Mouse (Mus musculus): ENCODE measurements around the gene Cnp. TPM values are rescaled to one million over a fixed set of nuclear protein-coding genes. Genes with fewer than 3 reads are reported as not detected.

The Cnp gene
- polyA plus RNA-seq, 1 experiment from 2014 or later: 22.7 TPM

- 47% methylated on average over 6 of the region's 6 CpGs for WGBS
- no peak overlapping the region for H3K27ac ChIP-seq
- H3K4me1 ChIP-seq (replicated peaks): peaks cover 12% of the 10 kb centered on the region
- H3K27me3 ChIP-seq (ENCODE audit: insufficient read depth, poor library complexity, severe bottlenecking): no peaks in the 10 kb centered on the region
- no peaks in the 10 kb centered on the region for H3K36me3 ChIP-seq
- H3K4me3 ChIP-seq: no peak overlapping the region
- DNase-seq (ENCODE audit: low spot score): no peak
- no peaks in the 10 kb centered on the region for H3K9me3 ChIP-seq
Observed at GRCm38 (mm10) chr11:100540966-100541365, 33.7 kb upstream of the Cnp start.

GRCm38 (mm10) chr11:100541577-100541976, 33.1 kb upstream of the Cnp start:
- no peak overlapping the region for H3K4me3 ChIP-seq
- no peak for DNase-seq (ENCODE audit: low spot score)
- 94% methylated on average over 2 of the region's 2 CpGs for WGBS
- H3K36me3 ChIP-seq: no peaks in the 10 kb centered on the region
- peaks cover 16% of the 10 kb centered on the region for H3K4me1 ChIP-seq (replicated peaks)
- H3K9me3 ChIP-seq: no peaks in the 10 kb centered on the region
- no peaks in the 10 kb centered on the region for H3K27me3 ChIP-seq (ENCODE audit: insufficient read depth, poor library complexity, severe bottlenecking)
- H3K27ac ChIP-seq: no peak overlapping the region

- DNase-seq (ENCODE audit: low spot score): peak; percentile 92
- Histone ChIP-seq H3K27ac (peak within 1 kb of the TSS; percentile 87), H3K9me3 (no peaks in the 10 kb centered on the region), H3K27me3 (ENCODE audit: insufficient read depth, poor library complexity, severe bottlenecking) (0 out of 2 replicates have a peak, but pooled peaks cover 5% of the 10 kb centered on the region), H3K4me3 (peak within 1 kb of the TSS; percentile 56), H3K36me3 (no peaks in the 10 kb centered on the region), H3K4me1 (replicated peaks) (peaks cover 16% of the 10 kb centered on the region)
- 5% methylated on average over 28 of the region's 28 CpGs for WGBS
Observed at GRCm38 (mm10) chr11:100544832-100545745, 29.6 kb upstream of the Cnp start, which contains the start of gene Ttc25. Ttc25 (plus strand) TSS chr11:100545607.

- no peaks in the 10 kb centered on the region for H3K9me3 ChIP-seq
- no peaks in the 10 kb centered on the region for H3K36me3 ChIP-seq
- H3K27ac ChIP-seq: peak overlapping the region; percentile 87
- 0 out of 2 replicates have a peak, but pooled peaks cover 5% of the 10 kb centered on the region for H3K27me3 ChIP-seq (ENCODE audit: insufficient read depth, poor library complexity, severe bottlenecking)
- 27% methylated on average over 7 of the region's 7 CpGs for WGBS
- DNase-seq (ENCODE audit: low spot score): no peak
- H3K4me1 ChIP-seq (replicated peaks): peaks cover 16% of the 10 kb centered on the region
- peak overlapping the region; percentile 56 for H3K4me3 ChIP-seq
Observed at GRCm38 (mm10) chr11:100545746-100546085, 29.0 kb upstream of the Cnp start.

GRCm38 (mm10) chr11:100546955-100547354, 27.7 kb upstream of the Cnp start:
- Histone ChIP-seq H3K27ac (no peak overlapping the region), H3K4me1 (replicated peaks) (peaks cover 16% of the 10 kb centered on the region), H3K27me3 (ENCODE audit: insufficient read depth, poor library complexity, severe bottlenecking) (0 out of 2 replicates have a peak, but pooled peaks cover 5% of the 10 kb centered on the region), H3K4me3 (no peak overlapping the region), H3K9me3 (no peaks in the 10 kb centered on the region), H3K36me3 (no peaks in the 10 kb centered on the region)
- DNase-seq (ENCODE audit: low spot score): no peak
- 92% methylated on average over 6 of the region's 6 CpGs for whole genome bisulfite sequencing

- Histone ChIP-seq H3K4me3 (no peak overlapping the region), H3K27me3 (ENCODE audit: insufficient read depth, poor library complexity, severe bottlenecking) (0 out of 2 replicates have a peak, but pooled peaks cover 5% of the 10 kb centered on the region), H3K27ac (no peak overlapping the region), H3K36me3 (no peaks in the 10 kb centered on the region), H3K4me1 (replicated peaks) (peaks cover 16% of the 10 kb centered on the region), H3K9me3 (no peaks in the 10 kb centered on the region)
- 80% methylated on average over 6 of the region's 6 CpGs for WGBS
- no peak for DNase-seq (ENCODE audit: low spot score)
Observed at GRCm38 (mm10) chr11:100548141-100548540, 26.6 kb upstream of the Cnp start.

- no peak overlapping the region for H3K4me3 ChIP-seq
- 84% methylated on average over 8 of the region's 8 CpGs for WGBS
- H3K27ac ChIP-seq: no peak overlapping the region
- H3K4me1 ChIP-seq (replicated peaks): peaks cover 16% of the 10 kb centered on the region
- H3K27me3 ChIP-seq (ENCODE audit: insufficient read depth, poor library complexity, severe bottlenecking): 0 out of 2 replicates have a peak, but pooled peaks cover 5% of the 10 kb centered on the region
- H3K36me3 ChIP-seq: no peaks in the 10 kb centered on the region
- no peaks in the 10 kb centered on the region for H3K9me3 ChIP-seq
- DNase-seq (ENCODE audit: low spot score): no peak
Observed at GRCm38 (mm10) chr11:100549466-100549865, 25.2 kb upstream of the Cnp start.

GRCm38 (mm10) chr11:100550101-100550500, 24.6 kb upstream of the Cnp start:
- Histone ChIP-seq H3K4me1 (replicated peaks) (peaks cover 11% of the 10 kb centered on the region), H3K27ac (no peak overlapping the region), H3K4me3 (no peak overlapping the region), H3K27me3 (ENCODE audit: insufficient read depth, poor library complexity, severe bottlenecking) (0 out of 2 replicates have a peak, but pooled peaks cover 5% of the 10 kb centered on the region), H3K9me3 (no peaks in the 10 kb centered on the region), H3K36me3 (no peaks in the 10 kb centered on the region)
- no peak for DNase-seq (ENCODE audit: low spot score)
- 66% methylated on average over 6 of the region's 6 CpGs for WGBS

- H3K4me1 ChIP-seq (replicated peaks): peaks cover 5% of the 10 kb centered on the region; the same call in 1 of the 2 replicates
- no peak overlapping the region for H3K27ac ChIP-seq
- no peak for DNase-seq (ENCODE audit: low spot score)
- no peak overlapping the region for H3K4me3 ChIP-seq
- H3K9me3 ChIP-seq: no peaks in the 10 kb centered on the region
- H3K36me3 ChIP-seq: no peaks in the 10 kb centered on the region
- no peaks in the 10 kb centered on the region for H3K27me3 ChIP-seq (ENCODE audit: insufficient read depth, poor library complexity, severe bottlenecking)
- WGBS: 90% methylated on average over 4 of the region's 4 CpGs
Observed at GRCm38 (mm10) chr11:100552842-100553241, 21.9 kb upstream of the Cnp start.

- peak; percentile 40 for DNase-seq (ENCODE audit: low spot score)
- Histone ChIP-seq H3K27ac (no peak overlapping the region), H3K9me3 (no peaks in the 10 kb centered on the region), H3K4me3 (0 out of 2 replicates have a peak overlapping the region, but pooled peaks have one; percentile 28), H3K4me1 (replicated peaks) (peaks cover 17% of the 10 kb centered on the region), H3K27me3 (ENCODE audit: insufficient read depth, poor library complexity, severe bottlenecking) (no peaks in the 10 kb centered on the region), H3K36me3 (no peaks in the 10 kb centered on the region)
- WGBS: 18% methylated on average over 11 of the region's 11 CpGs
Observed at GRCm38 (mm10) chr11:100555583-100555982, 19.1 kb upstream of the Cnp start.

GRCm38 (mm10) chr11:100557563-100557962, 17.1 kb upstream of the Cnp start:
- no peaks in the 10 kb centered on the region for H3K27me3 ChIP-seq (ENCODE audit: insufficient read depth, poor library complexity, severe bottlenecking)
- H3K4me3 ChIP-seq: no peak overlapping the region
- no peak overlapping the region for H3K27ac ChIP-seq
- no peak for DNase-seq (ENCODE audit: low spot score)
- H3K4me1 ChIP-seq (replicated peaks): peaks cover 17% of the 10 kb centered on the region
- no peaks in the 10 kb centered on the region for H3K9me3 ChIP-seq
- WGBS: 80% methylated on average over 3 of the region's 3 CpGs
- H3K36me3 ChIP-seq: no peaks in the 10 kb centered on the region

GRCm38 (mm10) chr11:100559476-100559875, 15.2 kb upstream of the Cnp start:
- H3K4me1 ChIP-seq (replicated peaks): peaks cover 17% of the 10 kb centered on the region
- DNase-seq (ENCODE audit: low spot score): no peak
- no peaks in the 10 kb centered on the region for H3K27me3 ChIP-seq (ENCODE audit: insufficient read depth, poor library complexity, severe bottlenecking)
- H3K27ac ChIP-seq: no peak overlapping the region
- no peaks in the 10 kb centered on the region for H3K36me3 ChIP-seq
- H3K9me3 ChIP-seq: no peaks in the 10 kb centered on the region
- H3K4me3 ChIP-seq: no peak overlapping the region
- 48% methylated on average over 7 of the region's 7 CpGs for WGBS

- H3K4me1 ChIP-seq (replicated peaks): peaks cover 15% of the 10 kb centered on the region
- H3K4me3 ChIP-seq: no peak overlapping the region
- no peaks in the 10 kb centered on the region for H3K27me3 ChIP-seq (ENCODE audit: insufficient read depth, poor library complexity, severe bottlenecking)
- H3K36me3 ChIP-seq: no peaks in the 10 kb centered on the region
- DNase-seq (ENCODE audit: low spot score): no peak
- H3K9me3 ChIP-seq: no peaks in the 10 kb centered on the region
- WGBS: 61% methylated on average over 5 of the region's 5 CpGs
- no peak overlapping the region for H3K27ac ChIP-seq
Observed at GRCm38 (mm10) chr11:100561748-100562147, 13.0 kb upstream of the Cnp start.
